Mouse (Mus musculus) intestine, embryonic 16.5 days (tissue): Measurements from ENCODE around the gene Arl9. TPM values are rescaled to one million over a fixed set of nuclear protein-coding genes. Genes with fewer than 3 reads are reported as not detected.
"Not testable (repeated sequence)": the region's sequence is repeated elsewhere in the genome, so short reads cannot be mapped to it uniquely, and the experiment has no call there.

Experiments
- ATAC-seq: fragments of 200-750 bp; cut with Nextera tagmentation; 2 replicates; pipeline ENCODE4 v1.8.0; 2017; ENCODE audit warnings: moderate TSS enrichment, moderate library complexity
- H3K27ac ChIP-seq: fragments of 300-500 bp; sonication (generic); 2 replicates; pipeline ENCODE4 v1.5.1; 2014; ENCODE audit warnings: mild to moderate bottlenecking, low read length
- H3K27me3 ChIP-seq: fragments of 300-500 bp; sonication (generic); replicated peaks from 2 replicates; pipeline ENCODE4 v1.6.1; 2014; ENCODE audit warnings: low read length, control low read depth, mixed read lengths; ENCODE audit not compliant: control insufficient read depth, insufficient read depth
- H3K36me3 ChIP-seq: fragments of 300-500 bp; sonication (generic); 2 replicates; pipeline ENCODE4 v1.6.1; 2014; ENCODE audit warnings: low read length, control low read depth; ENCODE audit not compliant: control insufficient read depth, insufficient read depth
- H3K4me1 ChIP-seq: fragments of 300-500 bp; sonication (generic); 2 replicates; pipeline ENCODE4 v1.6.1; 2014; ENCODE audit warnings: low read length, control low read depth, mixed read lengths; ENCODE audit not compliant: control insufficient read depth, insufficient read depth
- H3K4me2 ChIP-seq: fragments of 300-500 bp; sonication (generic); 2 replicates; pipeline ENCODE4 v1.6.1; 2014; ENCODE audit warnings: low read depth, low read length, control low read depth
- H3K4me3 ChIP-seq: fragments of 300-500 bp; sonication (generic); 2 replicates; pipeline ENCODE4 v1.5.1; 2014; ENCODE audit warnings: mild to moderate bottlenecking, low read length
- H3K9ac ChIP-seq: fragments of 300-500 bp; sonication (generic); 2 replicates; pipeline ENCODE4 v1.6.1; 2014; ENCODE audit warnings: low read depth, low read length
- H3K9me3 ChIP-seq: fragments of 300-500 bp; sonication (generic); 2 replicates; pipeline ENCODE4 v1.6.1; 2016; ENCODE audit warnings: low read length, control low read depth; ENCODE audit not compliant: control insufficient read depth
- WGBS: fragments of 180-500 bp; shearing (Covaris S2); extraction: QIAGEN DNeasy Blood & Tissue Kit; methylation state at CpG from one replicate; pipeline ENCODE4 v1.1.7; 2014; 5-methylcytosine and 5-hydroxymethylcytosine counted together
- polyA plus RNA-seq: library from polyadenylated mRNA; unstranded; fragments of >200 nt; fragmentation: Nextera tagmentation; extraction: Ambion mirVana; gene quantifications from 2 replicates; pipeline ENCODE4 v1.2.1, GENCODE M21; 2015

Gene Arl9
- not detected in 2 replicates for polyA plus RNA-seq

DNA sequence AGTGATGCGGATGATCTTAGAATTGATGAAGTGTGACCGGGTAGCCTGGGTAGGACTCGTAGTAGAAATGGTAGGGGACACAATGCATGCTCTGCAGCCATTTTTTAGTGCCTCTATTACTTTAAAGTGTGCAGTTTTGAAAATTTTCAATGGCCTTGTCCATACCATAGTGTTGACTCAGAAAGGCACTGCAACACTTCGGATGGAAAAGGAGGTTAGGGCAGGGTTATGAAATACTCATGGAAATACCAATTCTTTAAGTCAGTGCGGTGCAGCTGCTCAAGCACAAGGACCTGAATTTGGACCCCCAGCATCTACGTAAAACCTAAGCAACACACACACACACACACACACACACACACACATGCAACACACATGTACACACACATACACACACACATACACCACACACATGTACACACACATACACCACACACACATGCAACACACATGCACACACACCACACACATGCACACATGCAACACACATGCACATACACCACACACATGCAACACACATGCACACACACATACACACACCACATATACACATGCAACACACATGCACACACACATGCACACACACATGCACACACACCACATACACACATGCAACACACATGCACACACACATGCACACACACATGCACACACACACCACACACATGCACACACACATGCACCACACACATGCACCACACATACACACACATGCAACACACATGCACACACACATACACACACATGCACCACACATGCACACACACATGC, at the start of gene Arl9:
TSS of gene Arl9 (plus strand) at position 5 of the 771 bp plus-strand sequence.
- no peak for ATAC-seq
- Histone ChIP-seq H3K27ac (no peak within 1 kb of the TSS), H3K9me3 (no peaks in the 10 kb centered on the region), H3K4me2 (no peak within 1 kb of the TSS), H3K9ac (no peak within 1 kb of the TSS), H3K36me3 (peaks cover 9% of the 10 kb centered on the region), H3K4me1 (no peaks in the 10 kb centered on the region), H3K4me3 (no peak within 1 kb of the TSS), H3K27me3 (no peaks in the 10 kb centered on the region)
- 91% methylated on average over 6 of the region's 6 CpGs for WGBS

DNA sequence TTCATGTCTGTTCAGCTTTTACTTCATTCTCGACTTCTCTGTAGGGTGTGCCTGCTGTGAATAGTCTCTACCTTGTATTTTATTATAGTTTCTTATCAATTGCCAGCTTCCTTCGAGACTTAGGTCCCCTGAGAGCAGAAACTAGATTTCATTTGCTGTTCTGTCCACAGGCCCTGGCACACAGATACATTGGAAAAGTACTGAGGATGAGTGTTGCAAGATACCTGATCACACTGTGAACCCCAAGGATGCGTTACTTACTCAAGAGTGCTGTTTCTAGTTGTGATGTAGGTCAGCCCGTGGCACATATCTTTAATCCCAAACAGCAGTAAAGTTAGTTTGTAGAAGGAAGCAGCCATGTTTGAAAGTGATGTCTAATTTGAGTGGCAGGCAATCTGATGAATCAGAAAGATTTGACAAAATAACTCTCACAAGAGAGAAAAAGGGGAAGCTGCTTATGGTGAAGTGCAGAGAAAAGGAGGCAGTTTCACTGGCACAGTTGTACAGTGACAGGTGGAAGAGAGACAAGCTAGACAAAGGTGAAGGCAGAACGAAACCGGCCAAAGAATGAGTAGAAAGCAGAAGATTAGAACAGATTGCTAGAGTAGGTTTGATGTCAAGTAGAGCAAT, 49.5 kb upstream of the Arl9 start:
- H3K9me3 ChIP-seq: no peaks in the 10 kb centered on the region
- no peaks in the 10 kb centered on the region for H3K27me3 ChIP-seq
- ATAC-seq: no peak
- no peak overlapping the region for H3K9ac ChIP-seq
- H3K27ac ChIP-seq: peak overlapping the region; percentile 40
- no peak overlapping the region for H3K4me2 ChIP-seq
- no peak overlapping the region for H3K4me3 ChIP-seq
- peaks cover 27% of the 10 kb centered on the region for H3K4me1 ChIP-seq
- 68% methylated on average over 6 of the region's 6 CpGs for WGBS
- 0 out of 2 replicates have a peak, but pooled peaks cover 5% of the 10 kb centered on the region for H3K36me3 ChIP-seq

DNA sequence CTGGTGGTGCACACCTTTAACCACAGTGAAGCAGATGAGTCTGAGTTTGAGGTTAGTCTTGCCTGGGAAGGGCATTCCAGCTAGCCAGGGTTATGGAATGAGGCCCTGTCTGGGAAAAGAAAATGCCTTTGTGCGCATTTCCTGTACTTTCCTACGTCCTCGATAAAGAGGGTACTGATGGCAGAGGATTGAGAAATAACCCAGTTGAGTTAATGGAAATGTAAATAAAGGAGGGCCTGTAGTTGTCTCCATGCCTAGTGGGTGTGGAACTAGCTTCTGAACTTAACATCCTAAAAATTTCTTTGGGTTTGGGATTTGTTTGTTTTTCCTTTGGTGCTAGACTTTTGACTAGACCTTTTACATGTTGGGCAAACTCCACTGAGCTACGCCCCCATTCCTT, 48.4 kb upstream of the Arl9 start:
- Histone ChIP-seq H3K9me3 (no peaks in the 10 kb centered on the region), H3K4me1 (peaks cover 21% of the 10 kb centered on the region), H3K4me2 (no peak overlapping the region), H3K4me3 (no peak overlapping the region), H3K27me3 (no peaks in the 10 kb centered on the region), H3K36me3 (0 out of 2 replicates have a peak, but pooled peaks cover 5% of the 10 kb centered on the region), H3K27ac (peak overlapping the region; percentile 38), H3K9ac (no peak overlapping the region)
- ATAC-seq: no peak
- 59% methylated on average over 4 of the region's 4 CpGs for WGBS

GRCm38 (mm10) chr5:76957954-76958353, 45.9 kb upstream of the Arl9 start:
- peaks cover 16% of the 10 kb centered on the region for H3K4me1 ChIP-seq
- no peaks in the 10 kb centered on the region for H3K27me3 ChIP-seq
- peaks cover 7% of the 10 kb centered on the region; the same call in 1 of the 2 replicates for H3K36me3 ChIP-seq
- 98% methylated on average over 1 of the region's 1 CpGs for WGBS
- H3K9ac ChIP-seq: no peak overlapping the region
- no peak overlapping the region for H3K4me2 ChIP-seq
- ATAC-seq: no peak
- H3K4me3 ChIP-seq: no peak overlapping the region
- H3K9me3 ChIP-seq: no peaks in the 10 kb centered on the region
- no peak overlapping the region for H3K27ac ChIP-seq

DNA sequence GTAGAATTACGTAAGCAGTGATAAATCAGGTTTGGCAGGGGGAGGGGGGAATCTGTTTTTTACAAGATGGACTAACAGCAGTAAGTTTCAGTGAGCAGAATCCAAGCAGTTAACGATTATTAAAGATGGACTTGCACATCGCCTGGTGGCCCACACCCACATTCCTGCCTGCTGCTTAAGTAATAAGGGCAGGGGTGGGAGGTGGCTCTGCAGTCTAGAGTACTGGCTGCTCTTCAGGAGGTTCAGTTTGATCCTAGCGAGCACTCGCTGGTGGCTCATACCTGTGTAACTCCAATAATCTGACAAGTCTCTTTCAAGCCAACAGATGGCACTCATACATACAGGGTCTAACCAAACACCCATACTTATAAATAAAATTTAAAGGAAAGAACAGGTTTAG, 44.3 kb upstream of the Arl9 start:
- ATAC-seq: peak; percentile 66; the same call in 1 of the 2 replicates

DNA sequence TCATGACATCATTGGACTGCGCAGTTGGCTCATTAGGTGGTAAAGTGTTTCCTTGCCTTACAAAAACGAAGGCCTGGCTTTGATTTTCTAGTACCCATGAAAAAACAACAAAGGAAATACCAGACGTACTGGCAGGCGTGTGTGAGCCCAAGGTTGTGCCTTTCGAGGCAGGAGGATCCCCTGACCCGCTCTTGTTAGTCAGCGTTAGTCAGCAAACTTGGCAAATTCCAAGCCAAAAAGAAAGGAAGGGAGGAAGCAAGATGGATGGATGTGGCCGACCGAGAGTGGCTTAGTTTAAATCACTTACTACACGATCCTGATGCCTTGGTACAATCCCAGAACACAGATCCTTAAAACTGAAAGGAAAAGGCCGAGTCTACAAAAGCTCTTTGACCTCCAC, 41.3 kb upstream of the Arl9 start:
- Histone ChIP-seq H3K4me3 (no peak overlapping the region), H3K4me2 (no peak overlapping the region), H3K36me3 (peaks cover 9% of the 10 kb centered on the region), H3K9me3 (no peaks in the 10 kb centered on the region), H3K27ac (no peak overlapping the region), H3K4me1 (no peaks in the 10 kb centered on the region), H3K9ac (no peak overlapping the region), H3K27me3 (no peaks in the 10 kb centered on the region)
- 86% methylated on average over 11 of the region's 11 CpGs for WGBS
- ATAC-seq: no peak

More for the DNA sequence above, 44.3 kb upstream of the Arl9 start:
- no peaks in the 10 kb centered on the region for H3K9me3 ChIP-seq
- H3K4me2 ChIP-seq: no peak overlapping the region
- H3K36me3 ChIP-seq: peaks cover 9% of the 10 kb centered on the region; the same call in 1 of the 2 replicates
- peaks cover 10% of the 10 kb centered on the region for H3K4me1 ChIP-seq
- WGBS: 77% methylated on average over 5 of the region's 5 CpGs
- H3K27me3 ChIP-seq: no peaks in the 10 kb centered on the region
- no peak overlapping the region for H3K4me3 ChIP-seq
- no peak overlapping the region for H3K9ac ChIP-seq
- H3K27ac ChIP-seq: no peak overlapping the region

DNA sequence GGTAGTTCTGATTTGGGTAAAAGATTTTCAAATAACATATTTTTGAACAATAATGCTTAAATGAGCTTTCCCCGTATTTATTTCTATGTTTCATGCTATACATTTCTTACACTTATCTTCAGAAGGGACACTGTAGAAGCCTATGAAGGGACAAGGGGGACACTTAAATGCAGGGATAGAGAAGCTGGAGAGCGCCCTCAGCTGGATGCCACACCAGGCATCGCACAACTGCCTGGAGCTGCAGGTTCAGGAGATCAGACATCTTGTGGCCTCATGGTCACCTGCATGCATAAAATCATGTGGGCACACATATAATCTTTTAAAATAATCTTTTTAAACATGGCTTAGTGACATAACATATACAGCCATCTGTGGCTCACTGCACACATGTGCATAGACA, 39.2 kb upstream of the Arl9 start:
- Histone ChIP-seq H3K9me3 (no peaks in the 10 kb centered on the region), H3K4me2 (no peak overlapping the region), H3K4me3 (no peak overlapping the region), H3K4me1 (no peaks in the 10 kb centered on the region), H3K27ac (no peak overlapping the region), H3K9ac (no peak overlapping the region), H3K36me3 (peaks cover 16% of the 10 kb centered on the region), H3K27me3 (no peaks in the 10 kb centered on the region)
- 92% methylated on average over 3 of the region's 3 CpGs for WGBS
- no peak for ATAC-seq

- Histone ChIP-seq H3K4me3 (no peak overlapping the region), H3K27ac (no peak overlapping the region), H3K4me2 (no peak overlapping the region), H3K4me1 (peaks cover 5% of the 10 kb centered on the region; the same call in 1 of the 2 replicates), H3K9ac (no peak overlapping the region), H3K36me3 (peaks cover 13% of the 10 kb centered on the region), H3K27me3 (no peaks in the 10 kb centered on the region), H3K9me3 (no peaks in the 10 kb centered on the region)
- WGBS: 65% methylated on average over 5 of the region's 5 CpGs
- ATAC-seq: no peak
Observed at GRCm38 (mm10) chr5:76969250-76969649, 34.6 kb upstream of the Arl9 start.

DNA sequence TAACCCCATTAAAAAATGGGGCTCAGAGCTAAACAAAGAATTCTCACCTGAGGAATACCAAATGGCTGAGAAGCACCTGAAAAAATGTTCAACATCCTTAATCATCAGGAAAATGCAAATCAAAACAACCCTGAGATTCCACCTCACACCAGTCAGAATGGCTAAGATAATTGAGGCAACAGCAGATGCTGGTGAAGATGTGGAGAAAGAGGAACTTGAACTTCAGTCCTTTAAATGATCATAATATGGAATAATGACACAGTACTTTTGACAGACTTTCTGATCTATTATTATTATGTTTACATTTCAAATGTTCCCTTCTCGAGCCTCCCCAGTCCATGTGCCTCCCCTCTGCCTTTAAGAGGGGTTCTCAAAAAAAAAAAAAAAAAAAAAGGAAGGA, 32.7 kb upstream of the Arl9 start:
- H3K4me1 ChIP-seq: peaks cover 11% of the 10 kb centered on the region; the same call in 1 of the 2 replicates
- H3K9me3 ChIP-seq, H3K36me3 ChIP-seq, ATAC-seq, H3K4me3 ChIP-seq, H3K27ac ChIP-seq, H3K9ac ChIP-seq, H3K4me2 ChIP-seq, H3K27me3 ChIP-seq: not testable (repeated sequence)
- 59% methylated on average over 1 of the region's 1 CpGs for WGBS
